Mouse (Mus musculus) heart, adult 2 months (tissue): ENCODE data around the gene Olfr808. TPM values are rescaled to one million over a fixed set of nuclear protein-coding genes. Genes with fewer than 3 reads are reported as not detected.

Experiments used
- DNase-seq, 2 experiments: peaks; one replicate each; pipeline ENCODE4 v3.0.0; 2021
- H3K27ac ChIP-seq: fragments of 200-600 bp; 2 replicates; pipeline ENCODE4 v1.8.1; 2022
- H3K27me3 ChIP-seq: fragments of 200-500 bp; 2 replicates; pipeline ENCODE4 v1.6.1; 2012; ENCODE audit warnings: mild to moderate bottlenecking, low read length, inconsistent platforms, mixed read lengths; ENCODE audit not compliant: control insufficient read depth, insufficient read depth
- H3K36me3 ChIP-seq: fragments of 200-500 bp; 2 replicates; pipeline ENCODE4 v1.6.1; 2012; ENCODE audit warnings: low read length, inconsistent platforms; ENCODE audit not compliant: control insufficient read depth, insufficient read depth
- H3K4me1 ChIP-seq: fragments of 200-500 bp; 2 replicates; pipeline ENCODE4 v1.6.1; 2011; ENCODE audit warnings: low read length; ENCODE audit not compliant: control insufficient read depth, insufficient read depth
- H3K4me3 ChIP-seq: fragments of 200-600 bp; 2 replicates; pipeline ENCODE4 v1.8.1; 2022
- H3K79me2 ChIP-seq: fragments of 200-500 bp; replicated peaks from 2 replicates; pipeline ENCODE4 v1.6.1; 2012; ENCODE audit warnings: mild to moderate bottlenecking, inconsistent platforms, low read length, moderate library complexity, mixed read lengths; ENCODE audit not compliant: control insufficient read depth, insufficient read depth
- H3K9ac ChIP-seq: fragments of 200-500 bp; 2 replicates; pipeline ENCODE4 v1.6.1; 2012; ENCODE audit warnings: low read depth, mild to moderate bottlenecking, control low read depth, inconsistent platforms, low read length, mixed read lengths
- CTCF ChIP-seq: fragments of 200-600 bp; IDR thresholded peaks from 2 replicates; pipeline ENCODE4 v1.8.1; 2022; ENCODE audit warnings: antibody characterized with exemption, mild to moderate bottlenecking, moderate library complexity
- EP300 ChIP-seq: fragments of 200-500 bp; IDR thresholded peaks from 2 replicates; pipeline ENCODE4 v1.6.1; 2011; ENCODE audit warnings: low read depth, low read length, control low read depth; ENCODE audit not compliant: insufficient read depth
- POLR2A ChIP-seq: fragments of 200-500 bp; IDR thresholded peaks from 2 replicates; pipeline ENCODE4 v1.6.1; 2011; ENCODE audit warnings: mild to moderate bottlenecking, low read depth, low read length, control low read depth; ENCODE audit not compliant: insufficient read depth
- WGBS: fragments of 180-500 bp; shearing (Covaris S2); methylation state at CpG from one replicate; pipeline ENCODE4 v1.1.7; 2018; 5-methylcytosine and 5-hydroxymethylcytosine counted together
- intact Hi-C: fragments of 180-260 bp; cut with DNase I; formaldehyde crosslinking; loops from one replicate; pipeline ENCODE4 v1.15.1; 2025
- long read RNA-seq: library from polyadenylated mRNA; stranded (forward); transcript quantifications from one replicate; pipeline ENCODE4 v2.0.0, GENCODE M21; 2021
- polyA plus RNA-seq: library from polyadenylated mRNA; depleted of rRNA; stranded (reverse); fragments of >200 nt; gene quantifications from 2 replicates; pipeline ENCODE4 v1.2.3, GENCODE M21; 2012; rRNA removed
- total RNA-seq, 2 experiments: library from RNA; stranded (reverse); gene quantifications; 2 replicates each; pipeline ENCODE4 v1.2.3; 2021

The Olfr808 gene
- total RNA-seq, result not detected
- not detected in 2 replicates for polyA plus RNA-seq
- long read RNA-seq, result 0 reads

- TF ChIP-seq POLR2A (no peak), CTCF (no peak), EP300 (no peak)
- DNase-seq, result no peak
- Histone ChIP-seq H3K79me2 (no peaks in the 10 kb centered on the region), H3K27me3 (no peaks in the 10 kb centered on the region), H3K4me3 (no peak within 1 kb of the TSS), H3K9ac (no peak within 1 kb of the TSS), H3K36me3 (no peaks in the 10 kb centered on the region), H3K4me1 (no peaks in the 10 kb centered on the region), H3K27ac (no peak within 1 kb of the TSS)
- intact Hi-C loops, result no loop called here
- 70% methylated on average over 1 of the region's 1 CpGs for WGBS
These were observed at the start of gene Olfr808 for GRCm38 (mm10) chr10:129765182-129765581. TSS of gene Olfr808 (plus strand) at chr10:129765482.

- Histone ChIP-seq H3K36me3 (no peaks in the 10 kb centered on the region), H3K4me3 (no peak within 1 kb of the TSS), H3K27me3 (no peaks in the 10 kb centered on the region), H3K79me2 (no peaks in the 10 kb centered on the region), H3K27ac (no peak within 1 kb of the TSS), H3K4me1 (no peaks in the 10 kb centered on the region), H3K9ac (no peak within 1 kb of the TSS)
- intact Hi-C loops, result no loop called here
- TF ChIP-seq CTCF, result no peak
- TF ChIP-seq EP300, result no peak
- 93% methylated on average over 2 of the region's 2 CpGs for WGBS
- no peak for DNase-seq
These were observed 36.0 kb upstream of the Olfr808 start, which contains the start of gene Olfr805 for GRCm38 (mm10) chr10:129729275-129729674. TSS of gene Olfr805 (minus strand) at chr10:129729375.

DNA sequence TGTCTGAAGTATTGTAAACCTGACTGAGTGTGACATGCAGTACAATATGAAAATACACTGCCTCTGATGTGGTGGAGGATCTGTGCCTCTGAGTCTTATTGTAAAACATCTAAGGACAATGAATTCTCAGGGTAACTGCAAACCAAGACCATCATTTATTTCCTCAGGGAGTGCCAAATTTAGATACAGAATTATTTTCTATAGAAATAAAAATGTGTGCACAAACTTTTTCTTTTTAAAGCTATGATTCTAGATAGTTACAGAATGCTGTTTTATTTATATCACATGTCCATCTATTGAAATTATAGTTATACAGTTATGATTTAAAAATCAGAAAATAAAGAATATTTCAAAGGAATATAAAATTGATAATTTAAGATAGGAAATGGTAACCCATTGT, 23.5 kb upstream of the Olfr808 start, which contains the start of gene Olfr806:
Gene Olfr806, minus strand, starts transcription at position 101 of the 400 bp plus-strand sequence.
- no peaks in the 10 kb centered on the region for H3K27me3 ChIP-seq
- intact Hi-C loops, result no loop called here
- TF ChIP-seq POLR2A (no peak), CTCF (no peak), EP300 (no peak)

DNA sequence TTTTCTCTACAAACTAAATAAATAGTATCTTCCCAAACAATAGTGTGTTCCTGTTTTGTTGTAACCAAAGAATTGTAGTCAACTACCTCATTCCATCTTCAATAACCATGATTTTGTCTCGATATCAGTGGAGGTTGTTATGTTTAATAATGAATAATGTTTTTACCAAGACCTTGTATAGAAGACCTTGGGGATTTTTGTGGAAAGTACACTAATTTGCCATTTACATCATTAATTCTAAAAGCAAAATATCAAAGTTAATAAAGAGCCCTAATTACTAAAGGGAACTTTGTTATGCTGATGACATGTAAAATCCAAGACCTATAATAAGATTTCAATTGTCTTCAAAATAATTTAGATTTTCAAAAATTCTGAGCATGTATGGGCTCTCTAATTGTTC, 7.6 kb upstream of the Olfr808 start, which contains the start of gene Olfr807:
Gene Olfr807, minus strand, starts transcription at position 101 of the 400 bp plus-strand sequence.
- Histone ChIP-seq H3K79me2 (no peaks in the 10 kb centered on the region), H3K4me1 (no peaks in the 10 kb centered on the region), H3K9ac (no peak within 1 kb of the TSS), H3K4me3 (no peak within 1 kb of the TSS), H3K36me3 (no peaks in the 10 kb centered on the region), H3K27ac (no peak within 1 kb of the TSS), H3K27me3 (no peaks in the 10 kb centered on the region)
- no peak for DNase-seq
- TF ChIP-seq POLR2A (no peak), EP300 (no peak), CTCF (no peak)
- 68% methylated on average over 1 of the region's 1 CpGs for WGBS
- intact Hi-C loops, result no loop called here

More for the DNA sequence above, 23.5 kb upstream of the Olfr808 start, which contains the start of gene Olfr806:
- no peaks in the 10 kb centered on the region for H3K79me2 ChIP-seq
- no peak within 1 kb of the TSS for H3K4me3 ChIP-seq
- no peaks in the 10 kb centered on the region for H3K4me1 ChIP-seq
- no peak within 1 kb of the TSS for H3K27ac ChIP-seq
- DNase-seq, result no peak
- no peak within 1 kb of the TSS for H3K9ac ChIP-seq
- H3K36me3 ChIP-seq, result no peaks in the 10 kb centered on the region

DNA sequence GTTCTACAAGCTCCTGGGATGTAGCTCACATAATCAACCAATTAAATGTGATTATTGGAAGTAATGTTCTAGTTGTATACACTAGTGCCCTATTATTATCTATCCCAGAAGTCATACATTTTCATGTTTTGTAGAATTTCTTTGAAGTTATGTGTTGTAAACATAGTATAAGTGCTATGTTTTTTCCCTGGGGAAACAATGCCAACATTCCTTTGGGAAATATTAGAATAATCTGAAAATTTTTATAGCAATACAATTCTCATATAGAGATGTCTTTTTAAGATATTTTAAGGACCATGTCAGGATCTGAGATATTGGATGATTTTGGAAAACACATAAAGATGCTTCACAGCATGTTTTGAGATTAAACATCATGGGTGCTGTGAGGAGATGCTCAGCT, 9.1 kb downstream of the Olfr808 start, which contains the start of gene Olfr809:
Gene Olfr809, plus strand, starts transcription at position 301 of the 400 bp plus-strand sequence.
- intact Hi-C loops, result no loop called here
- TF ChIP-seq CTCF, result no peak
- TF ChIP-seq EP300, result no peak
- TF ChIP-seq POLR2A, result no peak

GRCm38 (mm10) chr10:129778123-129778522, 12.8 kb downstream of the Olfr808 start:
- H3K4me1 ChIP-seq, result no peaks in the 10 kb centered on the region
- intact Hi-C loops, result no loop called here
- DNase-seq, result no peak
- no peak overlapping the region for H3K27ac ChIP-seq
- H3K9ac ChIP-seq, result no peak overlapping the region
- no peak overlapping the region for H3K4me3 ChIP-seq
- H3K36me3 ChIP-seq, result no peaks in the 10 kb centered on the region
- no peaks in the 10 kb centered on the region for H3K27me3 ChIP-seq
- no peaks in the 10 kb centered on the region for H3K79me2 ChIP-seq
- no peak for TF ChIP-seq EP300
- no peak for TF ChIP-seq CTCF
- TF ChIP-seq POLR2A, result no peak

More for the DNA sequence above, 9.1 kb downstream of the Olfr808 start, which contains the start of gene Olfr809:
- no peak within 1 kb of the TSS for H3K4me3 ChIP-seq
- H3K9ac ChIP-seq, result no peak within 1 kb of the TSS
- no peak within 1 kb of the TSS for H3K27ac ChIP-seq
- no peaks in the 10 kb centered on the region for H3K27me3 ChIP-seq
- H3K4me1 ChIP-seq, result no peaks in the 10 kb centered on the region
- DNase-seq, result no peak
- H3K79me2 ChIP-seq, result no peaks in the 10 kb centered on the region
- no peaks in the 10 kb centered on the region for H3K36me3 ChIP-seq
